Mouse (Mus musculus) kidney, postnatal 4 days (tissue): Measurements from ENCODE around the gene Adcy6.

Source experiments
- DNase-seq, 2 experiments: peaks; one replicate each; pipeline ENCODE4 v3.0.0; 2021; ENCODE audit warnings: mixed read lengths in 2 of 2

The Adcy6 gene

GRCm38 (mm10) chr15:98626487-98627212 is 16.8 kb upstream of the Adcy6 start:
- no peak for DNase-seq

DNA sequence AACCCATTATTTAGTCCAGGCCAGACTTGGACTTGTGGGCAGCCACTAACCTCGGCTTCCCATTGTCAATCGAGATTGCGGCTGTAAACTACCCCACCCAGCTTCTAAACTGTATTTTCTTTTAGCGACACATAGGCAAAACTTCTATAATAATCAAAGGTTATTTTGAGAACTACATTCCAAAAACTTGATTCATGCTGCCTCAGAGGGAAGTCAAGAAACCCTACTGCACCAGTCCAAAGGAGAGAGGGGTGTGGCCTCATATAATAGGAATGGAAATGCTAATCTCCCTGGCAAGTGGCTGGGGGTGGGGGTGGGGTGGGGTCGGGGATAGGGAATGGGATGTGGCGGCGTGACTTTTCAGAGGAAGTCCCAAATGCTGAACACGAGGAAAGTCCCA is 16.2 kb upstream of the Adcy6 start:
- DNase-seq, result no peak

DNA sequence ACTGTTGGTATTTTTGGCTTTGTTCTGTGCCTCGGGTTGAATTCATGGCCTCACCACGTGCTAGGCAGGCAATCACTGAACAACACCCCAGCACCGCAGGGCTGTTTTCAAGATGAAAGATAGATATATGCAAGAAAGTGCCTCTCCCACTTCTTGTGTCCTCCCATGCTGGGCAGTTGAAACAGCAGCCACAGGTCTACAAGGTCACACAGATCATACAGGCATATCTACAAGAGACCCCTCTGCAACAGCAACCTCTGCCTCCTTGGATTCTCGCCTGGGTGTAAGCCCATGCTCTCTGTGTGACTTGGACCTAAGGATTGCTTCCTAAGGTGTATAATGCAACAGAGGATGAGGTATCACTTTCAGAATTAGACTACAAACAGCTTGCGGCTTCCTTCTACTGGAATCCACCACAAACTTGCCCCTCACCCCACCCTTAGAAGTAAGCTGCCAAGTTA is 13.5 kb upstream of the Adcy6 start:
- DNase-seq, result no peak

- no peak for DNase-seq
These were observed 12.8 kb upstream of the Adcy6 start for GRCm38 (mm10) chr15:98622721-98623120.

DNA sequence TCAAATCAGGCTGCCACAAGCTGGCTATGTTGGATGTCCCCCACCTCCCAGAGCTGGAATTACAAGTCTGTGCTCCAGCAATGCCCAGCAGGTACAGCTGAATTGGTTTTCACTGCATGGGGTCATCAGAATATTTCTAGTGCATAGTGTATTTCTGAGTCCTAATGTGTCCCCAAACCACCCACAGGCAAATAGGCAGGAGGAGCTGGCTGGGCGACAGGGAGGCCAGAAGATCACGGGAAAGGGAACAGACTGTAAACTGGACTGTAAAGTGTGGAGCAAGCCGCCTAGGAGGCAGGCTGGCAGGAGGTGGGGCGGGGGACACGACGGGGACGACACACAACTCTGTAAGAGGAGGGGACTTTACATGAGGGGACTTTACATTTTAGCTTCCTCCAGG is 12.3 kb upstream of the Adcy6 start:
- peak in 1 of 2 experiments; percentile 30 for DNase-seq

- DNase-seq, result peak; percentile 86
These were observed 7.3 kb upstream of the Adcy6 start for GRCm38 (mm10) chr15:98617176-98617537.

DNA sequence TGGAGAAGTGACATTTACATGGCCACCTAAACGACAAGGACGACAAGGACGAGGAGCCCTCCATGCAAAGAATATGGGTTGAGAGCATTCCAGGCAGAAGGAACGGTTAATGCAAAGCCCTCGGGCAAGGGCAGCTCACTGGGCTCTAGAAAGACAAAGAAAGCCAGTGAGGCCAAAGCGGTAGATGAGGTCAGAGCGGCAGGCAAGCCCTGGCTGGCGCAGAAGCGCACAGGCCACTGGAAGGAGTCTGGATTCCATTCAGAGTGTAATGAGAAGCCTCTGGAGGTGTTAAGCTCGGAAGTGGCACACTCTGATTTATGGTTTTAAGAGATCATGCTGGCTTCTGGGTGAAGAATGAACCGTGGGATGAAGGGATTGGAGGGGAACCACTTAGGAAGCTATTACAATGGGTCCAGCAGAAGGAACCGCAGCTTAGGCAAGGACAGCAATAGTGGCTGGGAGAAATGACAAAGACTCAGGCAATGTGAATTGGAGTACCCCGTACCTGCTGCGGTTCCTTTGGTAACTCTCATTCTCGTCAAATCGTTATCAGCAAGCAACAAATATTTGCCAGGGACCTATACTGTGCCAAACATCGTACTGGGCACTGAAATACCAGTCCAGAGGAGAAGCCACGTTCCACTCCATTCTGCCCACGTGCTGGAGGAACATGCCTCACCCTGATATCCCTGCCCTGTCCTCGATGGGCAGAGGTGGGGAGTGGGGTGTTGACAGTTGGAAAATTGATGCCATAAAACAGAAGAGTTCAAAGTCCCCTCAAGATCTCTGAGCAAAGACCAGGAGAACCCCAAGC is 6.7 kb upstream of the Adcy6 start:
- DNase-seq, result peak in 1 of 2 experiments; percentile 45

- no peak for DNase-seq
These were observed 5.9 kb upstream of the Adcy6 start for GRCm38 (mm10) chr15:98615751-98616150.

- peak in 1 of 2 experiments; percentile 39 for DNase-seq
These were observed 5.1 kb upstream of the Adcy6 start for GRCm38 (mm10) chr15:98614971-98615370.

- peak; percentile 49 to 62 for DNase-seq
These were observed 4.7 kb upstream of the Adcy6 start for GRCm38 (mm10) chr15:98614551-98614950.

DNA sequence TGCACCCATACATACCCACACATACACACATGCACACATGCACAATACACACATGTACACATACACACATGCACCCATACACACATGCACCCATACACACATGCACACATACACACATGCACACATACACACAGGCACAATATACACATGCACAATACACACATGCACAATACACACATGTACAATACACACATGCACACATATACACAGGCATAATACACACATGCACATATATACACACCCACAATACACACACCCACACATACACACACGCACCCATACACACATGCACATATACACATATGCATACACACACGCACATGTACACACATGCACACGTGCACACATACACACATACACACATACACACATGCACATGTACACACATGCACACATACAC is 2.4 kb upstream of the Adcy6 start:
- DNase-seq, result no peak

- no peak for DNase-seq
These were observed 306 bp upstream of the Adcy6 start for GRCm38 (mm10) chr15:98610131-98610633.

DNA sequence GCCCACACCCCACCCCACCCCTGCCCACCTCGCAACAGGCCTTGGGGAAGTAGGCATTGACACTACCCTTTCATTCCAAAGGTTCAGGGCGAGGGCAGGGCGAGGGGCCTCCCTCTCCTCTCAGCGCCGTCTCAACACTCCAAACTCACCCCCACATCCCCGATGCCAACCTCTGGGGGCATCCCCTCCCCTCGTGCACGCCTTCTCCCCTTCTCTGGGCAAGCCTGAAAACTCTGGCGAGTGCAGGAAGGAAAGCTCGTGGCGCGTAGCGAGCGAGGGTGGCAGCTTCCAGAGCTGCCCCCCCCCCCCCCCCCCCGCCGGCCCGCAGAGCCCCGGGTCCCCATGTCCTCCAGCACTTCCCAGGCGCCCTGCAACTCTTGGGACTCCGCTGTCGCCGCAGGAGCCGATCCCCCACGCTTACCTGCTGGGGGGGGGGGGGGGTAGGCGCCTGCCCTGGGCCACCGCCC is 1.1 kb downstream of the Adcy6 start:
- DNase-seq, result peak; percentile 51 to 70

DNA sequence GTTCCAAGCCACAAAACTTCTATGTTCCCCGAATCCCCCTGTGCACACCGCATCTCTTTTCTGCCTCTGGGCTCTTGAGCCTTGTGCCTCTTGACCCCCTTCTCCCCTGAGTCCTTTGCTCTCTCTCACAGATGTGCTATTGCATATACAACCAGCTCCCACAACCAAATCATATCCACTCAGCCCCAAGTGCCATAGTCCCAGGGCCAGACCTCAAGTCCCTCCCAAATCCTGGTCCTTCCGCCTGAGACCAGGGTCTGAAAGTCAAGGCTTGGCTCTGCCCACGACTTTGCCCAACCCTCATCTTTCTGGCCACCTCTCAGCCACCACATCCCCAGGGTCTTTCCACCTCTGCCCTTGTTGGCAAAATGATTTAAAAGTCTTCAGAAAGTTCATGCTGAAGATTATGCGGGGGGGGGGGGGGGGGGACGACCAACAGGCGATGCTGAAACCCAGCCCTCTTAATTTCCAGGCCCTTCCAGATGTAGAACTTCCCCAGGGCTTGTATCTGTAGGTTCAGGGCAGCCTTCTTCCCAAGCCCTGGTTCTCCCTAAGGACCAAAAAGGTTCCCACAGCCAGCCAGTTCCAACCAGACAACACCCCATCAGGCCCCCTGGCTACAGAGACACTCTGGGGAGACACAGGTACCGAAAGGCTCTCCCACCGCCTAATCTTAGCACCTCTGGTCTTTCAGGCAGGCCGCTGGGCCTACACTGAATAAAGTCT is 1.7 kb downstream of the Adcy6 start:
- peak in 1 of 2 experiments; percentile 44 for DNase-seq

DNA sequence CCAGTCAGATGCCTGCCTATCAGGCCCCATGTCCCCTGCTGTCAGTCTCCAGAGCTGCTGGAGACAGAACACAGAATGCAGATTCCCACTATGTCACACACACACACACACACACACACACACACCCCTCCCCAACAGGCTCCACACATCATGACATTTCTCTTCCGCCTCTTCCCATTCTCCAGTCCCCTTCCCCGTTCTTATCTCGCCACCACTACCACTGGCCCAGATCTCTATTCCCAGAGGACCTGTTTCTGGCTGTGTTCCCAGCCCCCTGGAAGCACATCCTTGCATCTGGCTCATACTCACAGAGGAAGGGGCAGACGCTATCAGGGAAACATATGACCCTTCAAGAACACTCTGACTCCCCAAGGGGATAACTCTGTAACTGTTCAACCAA is 2.3 kb downstream of the Adcy6 start:
- DNase-seq, result peak; percentile 78 to 85

DNA sequence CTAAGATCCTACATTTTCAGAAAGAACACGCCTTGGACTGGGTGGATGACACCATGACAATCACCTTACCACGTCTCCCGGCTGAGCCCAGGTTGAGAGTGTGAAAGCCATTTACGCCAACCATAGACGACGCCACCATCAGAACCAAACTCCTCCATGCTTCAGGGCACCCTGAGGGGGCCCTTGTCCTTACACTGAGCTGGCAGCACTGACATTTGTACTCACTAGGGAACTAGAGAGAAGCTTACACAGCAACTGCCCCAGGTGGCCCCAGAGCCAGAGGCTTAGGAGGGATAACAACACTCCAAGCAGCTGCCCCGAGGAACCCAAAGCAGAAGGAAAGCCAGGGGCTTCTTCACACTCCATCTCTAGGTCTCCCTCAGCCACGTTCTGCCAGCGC is 3.1 kb downstream of the Adcy6 start:
- no peak for DNase-seq

GRCm38 (mm10) chr15:98606051-98606536 is 3.8 kb downstream of the Adcy6 start:
- DNase-seq, result no peak

DNA sequence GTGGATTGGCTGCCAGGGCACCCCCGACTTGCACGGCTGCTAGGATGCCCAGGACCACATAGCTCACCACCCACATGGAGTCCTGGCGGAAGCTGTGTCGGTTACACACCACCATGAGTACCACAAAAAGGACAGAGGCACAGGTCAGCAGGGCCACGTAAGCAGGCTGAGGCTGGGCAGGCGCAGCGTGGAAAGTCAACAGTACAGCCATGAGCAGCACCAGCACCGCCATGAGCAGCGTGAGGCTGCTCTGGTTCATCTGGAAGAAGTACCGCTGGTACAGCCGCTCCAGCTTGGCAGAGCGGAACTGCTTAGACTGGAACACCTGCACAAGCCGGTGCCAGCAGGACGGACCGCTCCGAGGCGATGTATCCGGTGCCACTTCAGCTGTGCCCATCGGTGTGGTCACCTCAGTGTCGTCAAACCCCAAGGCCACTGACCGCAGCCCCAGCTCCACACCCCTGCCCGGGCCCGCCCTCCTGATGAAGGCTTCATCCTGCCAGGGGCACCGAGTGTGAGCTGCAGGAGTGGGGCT is 5.8 kb downstream of the Adcy6 start:
- DNase-seq, result peak in 1 of 2 experiments; percentile 56

DNA sequence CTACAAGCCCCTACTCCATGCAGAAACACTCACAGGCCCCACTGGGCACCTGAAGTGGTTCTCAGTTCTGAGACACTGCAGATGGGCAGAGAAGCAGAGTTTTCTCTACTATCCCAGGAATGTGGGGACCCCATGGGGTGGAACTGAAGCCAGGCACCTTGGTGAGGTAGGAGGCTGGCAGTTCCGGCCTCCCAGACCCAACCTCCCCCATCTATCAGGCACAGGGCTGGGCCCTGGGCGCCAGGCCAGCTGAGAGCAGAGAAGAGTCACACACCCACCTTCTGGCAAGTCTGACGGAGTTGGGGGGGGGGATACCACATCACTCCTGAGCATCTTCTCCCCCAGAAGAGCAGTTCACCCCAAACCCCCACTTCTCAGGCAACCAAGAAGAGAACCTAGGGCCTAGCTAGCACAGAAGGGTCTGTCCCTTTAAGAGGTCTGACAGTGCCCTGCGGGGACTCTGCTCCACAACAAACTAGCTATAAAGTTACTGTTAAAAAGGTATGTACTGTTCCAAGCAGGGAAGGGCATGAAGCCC is 6.9 kb downstream of the Adcy6 start:
- peak in 1 of 2 experiments; percentile 54 for DNase-seq

DNA sequence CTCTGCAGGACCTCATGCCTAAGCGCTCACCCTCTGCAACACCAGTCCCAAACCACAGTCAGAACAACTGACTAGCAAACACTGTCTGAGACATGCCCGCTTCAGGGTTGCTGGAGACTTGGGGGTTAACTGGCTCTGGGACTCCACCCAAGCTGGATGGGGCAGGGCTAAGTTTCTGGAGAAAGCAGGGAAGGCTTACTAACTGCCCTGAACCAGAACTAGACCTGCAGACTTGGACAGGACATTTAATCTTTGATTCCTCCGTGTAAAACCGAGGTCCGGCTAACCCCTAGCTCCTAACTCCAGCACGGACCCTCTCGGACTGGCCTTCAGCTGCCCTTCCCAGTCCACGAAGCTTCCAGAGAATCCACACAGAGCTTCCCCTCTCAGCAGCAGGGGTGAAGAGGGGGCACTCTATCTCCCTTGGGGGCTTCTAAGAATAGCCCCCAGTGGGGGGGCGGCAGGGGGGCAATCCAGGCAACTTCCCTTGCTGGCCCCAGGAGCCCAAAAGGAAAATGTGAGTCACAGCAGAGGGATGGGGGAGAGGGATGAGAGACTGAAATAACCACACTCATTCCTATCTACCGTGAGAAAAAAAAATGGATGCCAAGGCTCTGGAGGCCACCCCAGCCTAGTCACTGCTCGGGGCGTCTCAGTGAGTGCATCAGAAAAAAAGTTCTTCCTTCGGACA is 7.5 kb downstream of the Adcy6 start:
- peak in 1 of 2 experiments; percentile 65 for DNase-seq

- DNase-seq, result no peak
These were observed 8.1 kb downstream of the Adcy6 start for GRCm38 (mm10) chr15:98601832-98602190.
